Mouse (Mus musculus): ENCODE results near the gene Ccdc154. TPM values are rescaled to one million over a fixed set of nuclear protein-coding genes. Genes with fewer than 3 reads are reported as not detected.
A peak's percentile ranks its signal among the peaks of the same experiment; 100 is the strongest.

Ccdc154 gene
- polyA plus RNA-seq, 1 experiment from 2014 or later, result 0.41 TPM

GRCm38 (mm10) chr17:25188150-25189031 is 26.1 kb downstream of the Ccdc154 start, which contains the start of gene Unkl:
TSS of gene Unkl (plus strand) at chr17:25188397.
- ATAC-seq (ENCODE audit: insufficient number of reproducible peaks, insufficient read depth, low FRiP score, low read depth), result peak; percentile 50; the same call in 1 of the 2 replicates
- H3K4me2 ChIP-seq (replicated peaks; ENCODE audit: low read depth, low read length), result peak within 1 kb of the TSS; percentile 82
- peaks cover 15% of the 10 kb centered on the region for H3K36me3 ChIP-seq (ENCODE audit: control insufficient read depth, insufficient read depth, low read length)
- H3K4me1 ChIP-seq (ENCODE audit: control insufficient read depth, insufficient read depth, low read length), result peaks cover 9% of the 10 kb centered on the region
- peak within 1 kb of the TSS; percentile 84 for H3K9ac ChIP-seq (replicated peaks; ENCODE audit: low read depth, low read length)
- H3K4me3 ChIP-seq (ENCODE audit: low read depth, low read length), result peak within 1 kb of the TSS; percentile 95
- WGBS, result under 1% methylated on average over 82 of the region's 104 CpGs
- no peaks in the 10 kb centered on the region for H3K27me3 ChIP-seq (ENCODE audit: control insufficient read depth, insufficient read depth, low read length)
- peak within 1 kb of the TSS; percentile 69; the same call in 1 of the 2 replicates for H3K27ac ChIP-seq (ENCODE audit: low read length)
- no peaks in the 10 kb centered on the region for H3K9me3 ChIP-seq (ENCODE audit: control insufficient read depth, low read depth, low read length)

- Histone ChIP-seq H3K4me1 (ENCODE audit: control insufficient read depth, insufficient read depth, low read length) (peaks cover 9% of the 10 kb centered on the region), H3K36me3 (ENCODE audit: control insufficient read depth, insufficient read depth, low read length) (peaks cover 16% of the 10 kb centered on the region), H3K9me3 (ENCODE audit: control insufficient read depth, low read depth, low read length) (no peaks in the 10 kb centered on the region), H3K4me2 (replicated peaks; ENCODE audit: low read depth, low read length) (peak overlapping the region; percentile 82), H3K27me3 (ENCODE audit: control insufficient read depth, insufficient read depth, low read length) (no peaks in the 10 kb centered on the region), H3K4me3 (ENCODE audit: low read depth, low read length) (peak overlapping the region; percentile 95), H3K27ac (ENCODE audit: low read length) (no peak overlapping the region), H3K9ac (replicated peaks; ENCODE audit: low read depth, low read length) (peak overlapping the region; percentile 84)
- 7% methylated on average over 15 of the region's 16 CpGs for WGBS
- ATAC-seq (ENCODE audit: insufficient number of reproducible peaks, insufficient read depth, low FRiP score, low read depth), result no peak
Measured at GRCm38 (mm10) chr17:25189091-25189490, 26.8 kb downstream of the Ccdc154 start.

GRCm38 (mm10) chr17:25202401-25202800 is 40.1 kb downstream of the Ccdc154 start:
- Histone ChIP-seq H3K4me3 (ENCODE audit: low read depth, low read length) (no peak overlapping the region), H3K27ac (ENCODE audit: low read length) (no peak overlapping the region), H3K27me3 (ENCODE audit: control insufficient read depth, insufficient read depth, low read length) (no peaks in the 10 kb centered on the region), H3K4me1 (ENCODE audit: control insufficient read depth, insufficient read depth, low read length) (no peaks in the 10 kb centered on the region), H3K36me3 (ENCODE audit: control insufficient read depth, insufficient read depth, low read length) (peaks cover 58% of the 10 kb centered on the region), H3K9ac (replicated peaks; ENCODE audit: low read depth, low read length) (no peak overlapping the region), H3K4me2 (replicated peaks; ENCODE audit: low read depth, low read length) (no peak overlapping the region), H3K9me3 (ENCODE audit: control insufficient read depth, low read depth, low read length) (no peaks in the 10 kb centered on the region)
- WGBS, result 94% methylated on average over 4 of the region's 4 CpGs
- no peak for ATAC-seq (ENCODE audit: insufficient number of reproducible peaks, insufficient read depth, low FRiP score, low read depth)

GRCm38 (mm10) chr17:25210006-25210405 is 47.7 kb downstream of the Ccdc154 start:
- Histone ChIP-seq H3K27me3 (ENCODE audit: control insufficient read depth, insufficient read depth, low read length) (no peaks in the 10 kb centered on the region), H3K4me3 (ENCODE audit: low read depth, low read length) (no peak overlapping the region), H3K4me1 (ENCODE audit: control insufficient read depth, insufficient read depth, low read length) (no peaks in the 10 kb centered on the region), H3K4me2 (replicated peaks; ENCODE audit: low read depth, low read length) (no peak overlapping the region), H3K27ac (ENCODE audit: low read length) (no peak overlapping the region), H3K9me3 (ENCODE audit: control insufficient read depth, low read depth, low read length) (no peaks in the 10 kb centered on the region), H3K9ac (replicated peaks; ENCODE audit: low read depth, low read length) (no peak overlapping the region), H3K36me3 (ENCODE audit: control insufficient read depth, insufficient read depth, low read length) (peaks cover 63% of the 10 kb centered on the region)
- ATAC-seq (ENCODE audit: insufficient number of reproducible peaks, insufficient read depth, low FRiP score, low read depth), result no peak
- WGBS, result 81% methylated on average over 4 of the region's 4 CpGs

- no peak overlapping the region for H3K4me2 ChIP-seq (replicated peaks; ENCODE audit: low read depth, low read length)
- no peaks in the 10 kb centered on the region for H3K9me3 ChIP-seq (ENCODE audit: control insufficient read depth, low read depth, low read length)
- no peaks in the 10 kb centered on the region for H3K4me1 ChIP-seq (ENCODE audit: control insufficient read depth, insufficient read depth, low read length)
- no peak overlapping the region for H3K4me3 ChIP-seq (ENCODE audit: low read depth, low read length)
- H3K36me3 ChIP-seq (ENCODE audit: control insufficient read depth, insufficient read depth, low read length), result peaks cover 58% of the 10 kb centered on the region
- no peak for ATAC-seq (ENCODE audit: insufficient number of reproducible peaks, insufficient read depth, low FRiP score, low read depth)
- H3K27me3 ChIP-seq (ENCODE audit: control insufficient read depth, insufficient read depth, low read length), result no peaks in the 10 kb centered on the region
- no peak overlapping the region for H3K27ac ChIP-seq (ENCODE audit: low read length)
- H3K9ac ChIP-seq (replicated peaks; ENCODE audit: low read depth, low read length), result no peak overlapping the region
- WGBS, result 84% methylated on average over 15 of the region's 15 CpGs
Measured at GRCm38 (mm10) chr17:25210680-25211466, 48.6 kb downstream of the Ccdc154 start.

GRCm38 (mm10) chr17:25211705-25212104 is 49.4 kb downstream of the Ccdc154 start:
- Histone ChIP-seq H3K4me3 (ENCODE audit: low read depth, low read length) (no peak overlapping the region), H3K4me2 (replicated peaks; ENCODE audit: low read depth, low read length) (no peak overlapping the region), H3K27me3 (ENCODE audit: control insufficient read depth, insufficient read depth, low read length) (no peaks in the 10 kb centered on the region), H3K9me3 (ENCODE audit: control insufficient read depth, low read depth, low read length) (no peaks in the 10 kb centered on the region), H3K36me3 (ENCODE audit: control insufficient read depth, insufficient read depth, low read length) (peaks cover 58% of the 10 kb centered on the region), H3K27ac (ENCODE audit: low read length) (no peak overlapping the region), H3K9ac (replicated peaks; ENCODE audit: low read depth, low read length) (no peak overlapping the region), H3K4me1 (ENCODE audit: control insufficient read depth, insufficient read depth, low read length) (no peaks in the 10 kb centered on the region)
- ATAC-seq (ENCODE audit: insufficient number of reproducible peaks, insufficient read depth, low FRiP score, low read depth), result no peak
- WGBS, result 88% methylated on average over 4 of the region's 4 CpGs

- H3K9me3 ChIP-seq (ENCODE audit: control insufficient read depth, low read depth, low read length), result no peaks in the 10 kb centered on the region
- no peak overlapping the region for H3K9ac ChIP-seq (replicated peaks; ENCODE audit: low read depth, low read length)
- peaks cover 38% of the 10 kb centered on the region for H3K36me3 ChIP-seq (ENCODE audit: control insufficient read depth, insufficient read depth, low read length)
- no peaks in the 10 kb centered on the region for H3K4me1 ChIP-seq (ENCODE audit: control insufficient read depth, insufficient read depth, low read length)
- no peak for ATAC-seq (ENCODE audit: insufficient number of reproducible peaks, insufficient read depth, low FRiP score, low read depth)
- 82% methylated on average over 3 of the region's 3 CpGs for WGBS
- H3K4me3 ChIP-seq (ENCODE audit: low read depth, low read length), result no peak overlapping the region
- H3K27ac ChIP-seq (ENCODE audit: low read length), result no peak overlapping the region
- H3K4me2 ChIP-seq (replicated peaks; ENCODE audit: low read depth, low read length), result no peak overlapping the region
- H3K27me3 ChIP-seq (ENCODE audit: control insufficient read depth, insufficient read depth, low read length), result no peaks in the 10 kb centered on the region
Measured at GRCm38 (mm10) chr17:25215431-25215830, 53.2 kb downstream of the Ccdc154 start.

- Histone ChIP-seq H3K27ac (ENCODE audit: low read length) (no peak overlapping the region), H3K9ac (replicated peaks; ENCODE audit: low read depth, low read length) (no peak overlapping the region), H3K4me2 (replicated peaks; ENCODE audit: low read depth, low read length) (no peak overlapping the region), H3K4me3 (ENCODE audit: low read depth, low read length) (no peak overlapping the region), H3K4me1 (ENCODE audit: control insufficient read depth, insufficient read depth, low read length) (peaks cover 4% of the 10 kb centered on the region; the same call in 1 of the 2 replicates), H3K9me3 (ENCODE audit: control insufficient read depth, low read depth, low read length) (no peaks in the 10 kb centered on the region), H3K27me3 (ENCODE audit: control insufficient read depth, insufficient read depth, low read length) (no peaks in the 10 kb centered on the region), H3K36me3 (ENCODE audit: control insufficient read depth, insufficient read depth, low read length) (peaks cover 23% of the 10 kb centered on the region)
- ATAC-seq (ENCODE audit: insufficient number of reproducible peaks, insufficient read depth, low FRiP score, low read depth), result no peak
- 90% methylated on average over 9 of the region's 9 CpGs for WGBS
Measured at GRCm38 (mm10) chr17:25218967-25219366, 56.7 kb downstream of the Ccdc154 start.

Data from stomach, embryonic 14.5 days (tissue).